Mouse (Mus musculus): Measurements from ENCODE around the gene Pum1.

DNA sequence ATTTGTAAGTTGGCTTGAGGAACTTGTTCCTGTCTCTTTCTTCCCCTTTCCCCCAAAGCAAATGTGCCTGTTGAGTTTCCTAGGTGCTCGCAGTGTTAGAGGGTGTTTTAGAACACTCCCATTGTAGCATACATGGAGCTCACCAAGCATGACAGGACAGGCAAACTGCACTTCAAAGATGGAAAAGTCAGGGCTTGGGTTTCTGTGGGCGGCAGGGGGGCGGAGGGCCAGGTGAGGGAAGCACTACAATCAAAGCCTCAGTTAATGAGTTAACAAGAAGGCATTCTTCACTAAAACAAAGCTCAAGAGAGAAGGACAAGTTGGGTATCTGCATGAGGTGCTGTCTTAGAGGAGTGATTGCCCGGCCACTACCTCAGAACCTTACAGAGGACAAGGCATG is 56.2 kb downstream of the Pum1 start:
- TF ChIP-seq CTCF (IDR thresholded peaks at IDR 0.05; ENCODE audit: control insufficient read depth, insufficient read depth, insufficient replicate concordance, low read depth, low read length) (no peak), POLR2A (IDR thresholded peaks at IDR 0.05; ENCODE audit: control insufficient read depth, low read depth, low read length) (no peak)
